8 mouse cellular contexts compared by ENCODE assay signal in the genomic region with DNA sequence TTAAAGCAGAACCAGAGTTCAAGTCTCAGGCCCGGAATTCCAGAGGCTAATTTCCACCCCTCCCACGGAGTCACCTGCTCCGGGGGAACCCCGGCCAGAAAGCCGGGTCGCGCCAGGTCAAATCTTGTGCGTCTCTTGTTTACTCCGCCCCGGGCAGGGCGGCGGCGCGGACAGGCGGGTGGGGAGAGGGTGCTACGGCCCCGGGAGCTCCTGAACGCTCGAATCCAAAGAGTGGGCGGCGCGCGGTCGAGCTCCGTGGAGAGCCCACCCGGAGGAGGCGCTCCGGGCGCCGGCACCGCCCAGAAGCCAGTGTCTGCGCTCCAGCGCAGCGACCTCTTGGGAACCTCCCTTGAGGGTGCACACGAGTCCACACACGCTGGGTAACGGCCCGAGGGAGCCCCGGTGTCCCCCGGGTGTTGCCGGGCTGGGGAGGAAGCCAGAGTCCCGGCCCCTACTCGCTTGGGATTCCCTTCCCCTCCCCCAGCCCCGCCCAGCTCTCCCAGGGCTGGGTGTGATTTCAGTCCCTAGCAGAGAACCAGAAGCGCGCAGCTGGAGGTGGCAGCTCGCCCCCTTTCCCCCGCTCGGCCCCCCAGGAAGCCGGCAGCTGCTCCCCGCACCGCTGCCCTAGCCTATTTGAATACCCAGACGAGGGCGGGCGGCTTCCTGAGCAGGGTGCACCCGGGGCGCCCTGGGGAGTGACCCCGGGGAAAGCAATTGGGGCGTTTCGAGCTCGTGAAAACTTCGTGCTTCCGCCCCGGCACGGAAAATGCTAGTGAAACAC. TPM values are rescaled to one million over a fixed set of nuclear protein-coding genes. Genes with fewer than 3 reads are reported as not detected.
DNase-seq lines count a peak whose midpoint lies in the region; ATAC-seq lines count a peak whose summit lies in the region.

No protein-coding gene starts in this region.

- H3K4me3 ChIP-seq in intestine, embryonic 14.5 days (ENCODE audit: low read depth, low read length) = peak overlapping the region; percentile 84

- H3K27me3 ChIP-seq in intestine, embryonic 14.5 days (replicated peaks; ENCODE audit: control insufficient read depth, insufficient read depth, low read length) = no peaks in the 10 kb centered on the region; the same call in 1 of the 2 replicates

- peak; percentile 90 for DNase-seq in ZHBTc4 (ENCODE audit: low read depth, low spot score)
- DNase-seq in gastrocnemius, postnatal 25 days = peak; percentile 97
- DNase-seq in intestine, embryonic 14.5 days (ENCODE audit: low spot score) = peak; percentile 86
- DNase-seq in left cerebral cortex, postnatal 25 days (ENCODE audit: low spot score in 2 of 2) = peak; percentile 76 to 78
- DNase-seq in right cerebral cortex, postnatal 10 days (ENCODE audit: low spot score in 2 of 2) = peak; percentile 85 to 88
- DNase-seq in urinary bladder, postnatal 14 days (ENCODE audit: low spot score) = peak; percentile 86

- 0 out of 2 replicates have a peak, but pooled peaks cover 4% of the 10 kb centered on the region for H3K4me1 ChIP-seq in intestine, embryonic 14.5 days (replicated peaks; ENCODE audit: control insufficient read depth, insufficient read depth, low read length)

- WGBS in intestine, embryonic 14.5 days = under 1% methylated on average over 65 of the region's 65 CpGs

- intact Hi-C loops in left cerebral cortex, postnatal 25 days (cut with DNase I) = loop anchor here (2.0 to 5.0 kb wide), 6 partner anchors 96 to 377 kb away; a partner anchor contains a TSS

- peak overlapping the region; percentile 95 for H3K4me2 ChIP-seq in intestine, embryonic 14.5 days (ENCODE audit: low read length)

- H3K9ac ChIP-seq in intestine, embryonic 14.5 days (ENCODE audit: low read length) = peak overlapping the region; percentile 88

- ATAC-seq in common myeloid progenitor, adult 5-6 weeks (replicated peaks; ENCODE audit: low read depth, poor library complexity, severe bottlenecking) = peak; percentile 57
- peak; percentile 41 for ATAC-seq in intestine, embryonic 14.5 days (replicated peaks; ENCODE audit: low FRiP score, low TSS enrichment, low read depth)
- ATAC-seq in megakaryocyte-erythroid progenitor cell, adult 5-6 weeks (replicated peaks; ENCODE audit: low FRiP score, low TSS enrichment, poor library complexity, severe bottlenecking) = peak; percentile 50

- H3K27ac ChIP-seq in intestine, embryonic 14.5 days (ENCODE audit: low read depth) = peak overlapping the region; percentile 97

- no peaks in the 10 kb centered on the region for H3K36me3 ChIP-seq in intestine, embryonic 14.5 days (ENCODE audit: control insufficient read depth, insufficient read depth, low read length)

- no peaks in the 10 kb centered on the region for H3K9me3 ChIP-seq in intestine, embryonic 14.5 days (ENCODE audit: control insufficient read depth, low read length)

RNA-seq across cellular contexts. Expression of a gene that starts 1.2 kb away (rescaled TPM):
- total RNA-seq in common myeloid progenitor, adult 5-6 weeks (2017) = 1.5 and 1.8 TPM in 2 replicates
- total RNA-seq in gastrocnemius, postnatal 25 days (2021) = 10 to 100 TPM; 32.0 to 41.5 TPM
- polyA plus RNA-seq in intestine, embryonic 14.5 days (2014; fragmentation: Nextera tagmentation; extraction: Ambion mirVana) = 7.1 and 7.2 TPM in 2 replicates
- total RNA-seq in left cerebral cortex, postnatal 25 days (2021) = 100 to 1,000 TPM; 250 to 277 TPM
- 2.8 and 3.7 TPM in 2 replicates for total RNA-seq in megakaryocyte-erythroid progenitor cell, adult 5-6 weeks (2014; fragmentation: Nextera tagmentation)
- 0.46 and 0.94 TPM in 2 replicates for total RNA-seq in megakaryocyte-erythroid progenitor cell, adult 5-6 weeks (2017)

Comparison
In these comparisons a context has a peak if more than half of its experiments do, and no peak if none do; other contexts are left out.
1. Peak in every context shown above with its lines: DNase-seq, ATAC-seq, H3K4me3 ChIP-seq and H3K27ac ChIP-seq.
2. RNA of a gene that starts 1.2 kb away (total RNA-seq): 250 to 277 TPM in left cerebral cortex, postnatal 25 days and 32.0 to 41.5 TPM in gastrocnemius, postnatal 25 days; 0.46 to 3.7 TPM in megakaryocyte-erythroid progenitor cell, adult 5-6 weeks and 1.5 to 1.8 TPM in common myeloid progenitor, adult 5-6 weeks; every median in the first group is over 4 times any median in the second.